Mouse (Mus musculus): Measurements from ENCODE around the gene Tbc1d8. TPM values are rescaled to one million over a fixed set of nuclear protein-coding genes. Genes with fewer than 3 reads are reported as not detected.

The Tbc1d8 gene
- polyA plus RNA-seq, 1 experiment: 5.1 TPM

DNA sequence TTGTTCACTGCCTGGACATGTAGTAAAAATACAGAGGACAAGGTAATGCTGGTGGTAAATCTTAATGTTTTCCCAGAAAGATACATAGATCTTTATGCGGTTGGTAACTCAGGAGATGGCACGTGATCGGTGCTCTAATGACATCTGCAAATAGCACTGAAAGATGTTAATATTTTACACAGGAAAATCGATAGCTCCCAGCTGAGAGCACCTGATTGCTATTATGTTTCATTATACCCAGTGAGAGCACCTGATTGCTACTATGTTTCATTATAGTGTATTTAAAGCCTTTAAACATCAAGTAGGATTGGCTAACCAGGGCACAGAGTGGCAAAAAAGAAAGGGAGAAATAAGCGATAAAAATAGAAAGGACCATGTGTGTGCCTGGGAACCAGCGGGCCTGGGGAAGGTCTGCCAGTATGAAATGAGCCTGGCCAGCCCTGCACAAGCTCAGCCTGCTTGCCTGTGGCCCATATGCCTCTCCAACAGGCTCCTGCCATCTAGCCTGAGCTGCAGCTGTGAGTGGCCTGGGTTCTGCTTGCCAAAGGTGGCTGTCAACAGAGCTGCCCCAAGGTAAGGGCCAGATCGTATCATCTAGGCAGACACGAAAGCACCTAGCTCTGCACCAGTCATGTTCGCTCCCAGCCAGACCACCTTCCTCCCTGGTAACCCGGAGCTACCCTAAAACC, 36.9 kb upstream of the Tbc1d8 start:
- no peak for DNase-seq
- no peak for TF ChIP-seq CTCF (conservative IDR thresholded peaks at IDR 0.05; ENCODE audit: insufficient read depth, insufficient read length, low read depth, low read length)
- TF ChIP-seq POLR2A (IDR thresholded peaks at IDR 0.05; ENCODE audit: low read depth, low read length): no peak
- no peaks in the 10 kb centered on the region for H3K27me3 ChIP-seq (replicated peaks; ENCODE audit: control insufficient read depth, insufficient read depth, low read length)
- no peaks in the 10 kb centered on the region for H3K36me3 ChIP-seq (ENCODE audit: control insufficient read depth, insufficient read depth, low read length)
- H3K4me1 ChIP-seq (ENCODE audit: control insufficient read depth, insufficient read depth, low read length): no peaks in the 10 kb centered on the region
- WGBS: 81% methylated on average over 10 of the region's 10 CpGs
- H3K27ac ChIP-seq (ENCODE audit: insufficient read depth, low read depth, low read length): no peak overlapping the region
- no peak overlapping the region for H3K4me3 ChIP-seq (ENCODE audit: insufficient read depth, low read depth, low read length)

DNA sequence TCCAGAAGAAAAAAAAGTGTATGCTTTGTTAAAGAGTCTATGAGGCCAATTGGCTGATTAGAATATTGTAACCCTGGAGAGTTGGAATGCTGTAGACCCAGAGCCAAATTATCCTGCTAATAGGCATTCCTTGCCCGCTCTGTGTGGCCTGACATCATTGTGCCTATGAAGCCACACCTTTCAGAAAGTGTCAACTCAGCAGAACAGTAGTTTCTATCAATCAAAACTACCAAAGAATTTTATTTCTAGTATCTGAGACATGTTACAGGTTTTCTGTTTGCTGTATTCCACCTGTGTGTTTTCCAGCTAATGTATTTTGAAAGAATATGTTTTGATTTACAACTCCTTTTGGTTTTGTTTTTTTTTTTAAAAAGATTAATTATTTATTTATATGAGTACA, 33.6 kb upstream of the Tbc1d8 start:
- no peak for TF ChIP-seq POLR2A (IDR thresholded peaks at IDR 0.05; ENCODE audit: low read depth, low read length)
- no peak for TF ChIP-seq CTCF (conservative IDR thresholded peaks at IDR 0.05; ENCODE audit: insufficient read depth, insufficient read length, low read depth, low read length)
- no peaks in the 10 kb centered on the region for H3K27me3 ChIP-seq (replicated peaks; ENCODE audit: control insufficient read depth, insufficient read depth, low read length)
- no peak overlapping the region for H3K27ac ChIP-seq (ENCODE audit: insufficient read depth, low read depth, low read length)
- DNase-seq: no peak
- no peaks in the 10 kb centered on the region for H3K36me3 ChIP-seq (ENCODE audit: control insufficient read depth, insufficient read depth, low read length)
- no peaks in the 10 kb centered on the region for H3K4me1 ChIP-seq (ENCODE audit: control insufficient read depth, insufficient read depth, low read length)
- 43% methylated on average over 1 of the region's 1 CpGs for WGBS
- H3K4me3 ChIP-seq (ENCODE audit: insufficient read depth, low read depth, low read length): no peak overlapping the region

DNA sequence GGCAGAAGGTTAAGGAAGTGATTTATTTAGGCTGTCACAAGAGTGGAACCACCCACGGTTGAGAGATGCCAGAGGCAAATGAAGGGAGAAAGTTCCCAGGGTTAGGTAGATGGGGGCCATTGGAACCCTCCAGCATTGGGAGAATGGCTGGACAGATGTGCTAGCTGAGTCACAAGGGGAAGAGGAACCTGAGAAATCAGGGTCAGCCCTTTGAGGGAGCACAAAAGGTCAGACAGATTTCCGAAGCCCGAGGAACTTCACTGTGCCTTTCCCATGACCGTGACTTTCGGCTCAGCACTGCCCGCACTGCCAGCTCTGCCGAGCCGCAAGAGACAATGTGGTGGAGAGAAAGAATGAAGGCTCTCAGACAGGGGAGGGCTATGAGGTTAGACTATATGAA, 33.2 kb upstream of the Tbc1d8 start:
- no peak for DNase-seq
- no peak for TF ChIP-seq POLR2A (IDR thresholded peaks at IDR 0.05; ENCODE audit: low read depth, low read length)
- no peak for TF ChIP-seq CTCF (conservative IDR thresholded peaks at IDR 0.05; ENCODE audit: insufficient read depth, insufficient read length, low read depth, low read length)
- H3K36me3 ChIP-seq (ENCODE audit: control insufficient read depth, insufficient read depth, low read length): no peaks in the 10 kb centered on the region
- H3K4me3 ChIP-seq (ENCODE audit: insufficient read depth, low read depth, low read length): no peak overlapping the region
- H3K27ac ChIP-seq (ENCODE audit: insufficient read depth, low read depth, low read length): no peak overlapping the region
- H3K4me1 ChIP-seq (ENCODE audit: control insufficient read depth, insufficient read depth, low read length): no peaks in the 10 kb centered on the region
- 42% methylated on average over 8 of the region's 8 CpGs for WGBS
- no peaks in the 10 kb centered on the region for H3K27me3 ChIP-seq (replicated peaks; ENCODE audit: control insufficient read depth, insufficient read depth, low read length)

GRCm38 (mm10) chr1:39505600-39505999, 27.0 kb upstream of the Tbc1d8 start:
- WGBS: 50% methylated on average over 9 of the region's 9 CpGs
- Histone ChIP-seq H3K36me3 (ENCODE audit: control insufficient read depth, insufficient read depth, low read length) (no peaks in the 10 kb centered on the region), H3K4me1 (ENCODE audit: control insufficient read depth, insufficient read depth, low read length) (no peaks in the 10 kb centered on the region), H3K27ac (ENCODE audit: insufficient read depth, low read depth, low read length) (no peak overlapping the region), H3K4me3 (ENCODE audit: insufficient read depth, low read depth, low read length) (no peak overlapping the region), H3K27me3 (replicated peaks; ENCODE audit: control insufficient read depth, insufficient read depth, low read length) (no peaks in the 10 kb centered on the region)
- DNase-seq: no peak
- no peak for TF ChIP-seq CTCF (conservative IDR thresholded peaks at IDR 0.05; ENCODE audit: insufficient read depth, insufficient read length, low read depth, low read length)
- TF ChIP-seq POLR2A (IDR thresholded peaks at IDR 0.05; ENCODE audit: low read depth, low read length): no peak

- peak; percentile 45 for DNase-seq
- TF ChIP-seq POLR2A (IDR thresholded peaks at IDR 0.05; ENCODE audit: low read depth, low read length) (no peak), CTCF (conservative IDR thresholded peaks at IDR 0.05; ENCODE audit: insufficient read depth, insufficient read length, low read depth, low read length) (peak; percentile 72)
- Histone ChIP-seq H3K27me3 (replicated peaks; ENCODE audit: control insufficient read depth, insufficient read depth, low read length) (no peaks in the 10 kb centered on the region), H3K36me3 (ENCODE audit: control insufficient read depth, insufficient read depth, low read length) (no peaks in the 10 kb centered on the region), H3K27ac (ENCODE audit: insufficient read depth, low read depth, low read length) (no peak overlapping the region), H3K4me1 (ENCODE audit: control insufficient read depth, insufficient read depth, low read length) (no peaks in the 10 kb centered on the region), H3K4me3 (ENCODE audit: insufficient read depth, low read depth, low read length) (no peak overlapping the region)
- WGBS: 18% methylated on average over 1 of the region's 1 CpGs
Measured at GRCm38 (mm10) chr1:39504261-39504660, 25.7 kb upstream of the Tbc1d8 start.

GRCm38 (mm10) chr1:39502817-39503633, 24.5 kb upstream of the Tbc1d8 start:
- no peak overlapping the region for H3K27ac ChIP-seq (ENCODE audit: insufficient read depth, low read depth, low read length)
- no peaks in the 10 kb centered on the region for H3K4me1 ChIP-seq (ENCODE audit: control insufficient read depth, insufficient read depth, low read length)
- H3K4me3 ChIP-seq (ENCODE audit: insufficient read depth, low read depth, low read length): no peak overlapping the region
- DNase-seq: peak; percentile 12
- WGBS: 82% methylated on average over 17 of the region's 17 CpGs
- no peaks in the 10 kb centered on the region for H3K27me3 ChIP-seq (replicated peaks; ENCODE audit: control insufficient read depth, insufficient read depth, low read length)
- H3K36me3 ChIP-seq (ENCODE audit: control insufficient read depth, insufficient read depth, low read length): no peaks in the 10 kb centered on the region
- TF ChIP-seq CTCF (conservative IDR thresholded peaks at IDR 0.05; ENCODE audit: insufficient read depth, insufficient read length, low read depth, low read length) (no peak), POLR2A (IDR thresholded peaks at IDR 0.05; ENCODE audit: low read depth, low read length) (no peak)

DNA sequence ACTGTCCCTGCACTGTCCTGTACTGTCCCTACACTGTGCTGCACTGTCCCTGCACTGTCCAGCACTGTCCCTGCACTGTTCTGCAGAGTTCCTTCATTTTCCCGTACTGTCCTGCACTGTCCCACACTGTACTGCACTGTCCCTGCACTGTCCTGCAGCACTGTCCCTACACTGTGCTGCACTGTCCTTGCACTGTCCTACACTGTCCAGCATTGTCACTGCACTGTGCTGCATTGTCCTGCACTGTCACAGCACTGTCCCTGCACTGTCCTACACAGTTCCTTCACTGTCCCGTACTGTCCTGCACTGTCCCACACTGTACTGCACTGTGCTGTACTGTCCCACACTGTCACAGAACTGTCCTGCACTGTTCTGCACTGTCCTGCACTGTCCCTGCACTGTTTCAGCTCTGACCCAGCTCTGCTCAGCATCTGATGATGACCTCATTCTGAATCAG, 21.0 kb upstream of the Tbc1d8 start:
- H3K4me1 ChIP-seq (ENCODE audit: control insufficient read depth, insufficient read depth, low read length): no peaks in the 10 kb centered on the region
- no peaks in the 10 kb centered on the region for H3K27me3 ChIP-seq (replicated peaks; ENCODE audit: control insufficient read depth, insufficient read depth, low read length)
- no peak for DNase-seq
- H3K4me3 ChIP-seq (ENCODE audit: insufficient read depth, low read depth, low read length): no peak overlapping the region
- no peak overlapping the region for H3K27ac ChIP-seq (ENCODE audit: insufficient read depth, low read depth, low read length)
- no peak for TF ChIP-seq POLR2A (IDR thresholded peaks at IDR 0.05; ENCODE audit: low read depth, low read length)
- no peak for TF ChIP-seq CTCF (conservative IDR thresholded peaks at IDR 0.05; ENCODE audit: insufficient read depth, insufficient read length, low read depth, low read length)
- H3K36me3 ChIP-seq (ENCODE audit: control insufficient read depth, insufficient read depth, low read length): no peaks in the 10 kb centered on the region
- WGBS: 76% methylated on average over 2 of the region's 2 CpGs

Measured in kidney, adult 2 months (tissue).